9 mouse cellular contexts compared by ENCODE assay signal in the genomic region with DNA sequence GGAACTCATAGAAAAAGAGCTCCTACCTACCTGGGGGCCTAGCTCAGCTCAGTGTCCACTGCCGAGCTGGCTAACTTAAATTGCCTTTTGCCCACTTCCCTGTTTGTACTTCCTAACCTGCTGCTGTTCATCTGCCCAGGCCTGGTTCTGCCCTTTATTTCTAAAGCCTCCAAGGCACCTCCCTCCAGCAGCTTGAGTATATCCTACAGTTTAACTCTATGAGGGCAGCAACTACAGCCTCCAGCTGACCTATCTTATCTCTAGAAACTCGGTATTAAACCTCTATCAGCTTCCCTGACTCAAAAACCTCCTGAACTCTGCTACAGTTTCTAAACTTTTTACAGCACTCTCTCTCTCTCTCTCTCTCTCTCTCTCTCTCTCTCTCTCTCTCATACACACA.
"Had no signal": no experiment of that assay in that cellular context is flagged by ENCODE, and none has a peak within 500 bp of the region (broad histone marks: within the 10 kb centered on the region; RNA-seq: fewer than 3 reads in every experiment).

No protein-coding gene starts in this region.

- DNase-seq: layer of hippocampus, postnatal 36 days; lung, postnatal 36 days; spleen, adult 18-20 months had no signal

- ATAC-seq: liver, embryonic 12.5 days; midbrain, embryonic 15.5 days had no signal

- H3K4me3 ChIP-seq: limb, embryonic 15.5 days; liver, embryonic 12.5 days; midbrain, embryonic 10.5 days; midbrain, embryonic 15.5 days; neural tube, embryonic 12.5 days had no signal

- H3K36me3 ChIP-seq: limb, embryonic 15.5 days; liver, embryonic 12.5 days; midbrain, embryonic 10.5 days; midbrain, embryonic 15.5 days; neural tube, embryonic 12.5 days had no signal

- H3K9me3 ChIP-seq: midbrain, embryonic 15.5 days had no signal

- H3K9ac ChIP-seq: limb, embryonic 15.5 days; liver, embryonic 12.5 days; lung, embryonic 14.5 days; midbrain, embryonic 15.5 days; neural tube, embryonic 12.5 days had no signal

- H3K27me3 ChIP-seq: limb, embryonic 15.5 days; midbrain, embryonic 15.5 days; neural tube, embryonic 12.5 days had no signal

- H3K27ac ChIP-seq: limb, embryonic 15.5 days; liver, embryonic 12.5 days; midbrain, embryonic 10.5 days; midbrain, embryonic 15.5 days; neural tube, embryonic 12.5 days had no signal

- H3K4me2 ChIP-seq: limb, embryonic 15.5 days; liver, embryonic 12.5 days; lung, embryonic 14.5 days; midbrain, embryonic 15.5 days; neural tube, embryonic 12.5 days had no signal

- H3K4me1 ChIP-seq: liver, embryonic 12.5 days; neural tube, embryonic 12.5 days had no signal
